Mouse (Mus musculus) embryo, embryonic 10 days (tissue): Measurements from ENCODE around the gene Bank1.

Experiments
- DNase-seq: peaks from one replicate; pipeline ENCODE4 v3.0.0-alpha.2; 2015; ENCODE audit warnings: low spot score

Bank1 gene

DNA sequence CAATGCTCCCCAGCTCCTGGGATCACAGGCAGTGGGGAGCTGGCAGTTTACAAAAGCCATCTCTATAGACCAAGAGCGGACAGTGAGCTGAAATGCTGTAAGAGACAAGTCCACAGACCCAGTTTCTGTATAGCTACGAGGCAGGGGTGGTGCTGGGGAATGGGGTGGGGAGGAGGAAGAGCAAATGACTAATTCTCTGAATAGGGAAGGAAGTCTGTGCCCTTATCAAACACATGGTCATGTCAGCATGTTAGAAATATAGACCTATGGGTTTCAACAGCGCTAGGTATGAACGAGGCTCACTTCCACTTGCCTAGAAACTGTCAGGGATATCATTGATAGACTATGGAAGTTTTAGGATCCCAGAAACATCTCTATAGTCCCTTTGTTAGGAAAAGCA lies 73.0 kb downstream of the Bank1 start:
- no peak for DNase-seq

DNA sequence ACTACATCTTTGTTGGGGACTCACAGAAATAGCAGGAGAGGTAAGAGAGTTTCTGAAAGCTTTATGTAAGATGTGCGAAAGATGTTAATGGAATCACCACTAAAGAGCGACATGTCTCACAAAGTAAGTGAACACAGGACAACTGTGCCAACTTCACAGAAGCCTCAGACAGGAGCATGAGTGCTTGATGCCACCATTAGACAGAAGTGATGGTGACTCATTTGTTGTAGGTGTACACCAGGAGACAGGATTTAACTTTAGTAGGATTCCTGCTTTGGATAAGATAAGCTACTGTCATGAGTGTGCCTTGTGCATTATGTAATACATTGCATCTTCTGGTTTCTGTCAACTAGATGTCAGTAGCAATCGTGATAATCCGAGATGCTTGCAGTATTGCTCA lies 74.3 kb downstream of the Bank1 start:
- no peak for DNase-seq

DNA sequence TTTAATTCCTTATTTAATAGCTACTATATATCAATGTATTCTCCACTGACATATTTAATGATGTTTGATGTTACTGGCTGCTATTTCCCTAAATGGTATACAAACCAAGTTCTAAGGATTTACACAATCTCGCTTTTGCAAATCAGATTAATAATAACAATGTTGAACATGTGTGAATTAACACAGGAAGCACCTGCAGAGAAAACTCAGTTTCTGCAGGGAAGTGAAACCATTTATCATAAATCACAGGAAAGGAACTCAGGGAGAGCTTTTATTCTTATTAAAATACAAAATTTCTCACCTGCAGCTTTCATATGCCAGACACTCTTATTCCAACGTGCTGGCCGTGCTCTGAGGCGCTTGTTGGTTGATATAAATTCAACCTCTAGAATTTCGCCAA lies 78.5 kb downstream of the Bank1 start:
- no peak for DNase-seq

GRCm38 (mm10) chr3:136244931-136245330 lies 80.9 kb downstream of the Bank1 start:
- DNase-seq, result no peak

DNA sequence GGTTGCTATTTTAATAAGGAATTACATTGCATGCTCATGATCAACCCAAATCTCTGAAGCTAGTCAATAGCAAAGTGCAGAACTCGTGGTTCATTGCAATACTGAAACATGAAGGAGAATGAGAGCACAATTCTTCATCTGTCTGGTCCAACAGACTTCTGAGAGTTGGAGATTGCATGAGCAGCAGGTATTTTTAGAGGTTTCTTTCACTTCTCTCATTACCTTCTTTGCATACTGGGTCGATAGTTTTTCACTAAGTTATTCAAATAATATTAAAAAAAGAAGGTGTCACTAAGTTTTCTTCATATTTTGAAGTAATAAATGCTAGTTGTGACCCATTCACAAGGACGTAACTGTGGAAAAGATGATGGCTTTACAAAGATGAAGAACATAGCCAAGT lies 87.1 kb downstream of the Bank1 start:
- no peak for DNase-seq

GRCm38 (mm10) chr3:136233507-136233906 lies 92.4 kb downstream of the Bank1 start:
- DNase-seq, result no peak

DNA sequence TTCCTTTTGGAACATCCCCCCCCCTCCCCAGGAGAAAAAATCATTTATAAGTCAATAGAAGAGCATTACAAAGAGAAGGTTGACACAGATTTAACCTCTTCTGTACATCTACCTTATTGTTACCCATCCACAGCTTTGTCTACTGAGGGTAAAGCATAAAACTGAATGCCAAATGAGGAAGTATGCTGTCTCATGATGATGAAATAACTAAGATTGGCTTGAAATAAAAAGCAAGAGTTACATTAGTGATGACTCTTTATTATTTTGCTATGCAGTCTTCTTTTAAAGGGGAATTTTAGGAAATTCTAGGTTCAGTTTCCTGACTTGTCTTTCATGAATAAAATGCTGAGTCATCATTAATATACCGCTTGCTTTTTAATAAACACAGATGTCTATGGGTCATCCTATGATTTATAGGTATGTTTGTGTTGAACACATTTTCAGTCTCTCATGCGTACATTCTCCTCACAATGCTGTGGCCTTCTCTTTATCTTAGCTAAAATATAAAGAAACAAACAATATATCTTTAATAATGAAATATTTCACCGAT lies 95.2 kb downstream of the Bank1 start:
- no peak for DNase-seq

- DNase-seq, result no peak
Observed at GRCm38 (mm10) chr3:136189661-136190228, 136.1 kb downstream of the Bank1 start.

DNA sequence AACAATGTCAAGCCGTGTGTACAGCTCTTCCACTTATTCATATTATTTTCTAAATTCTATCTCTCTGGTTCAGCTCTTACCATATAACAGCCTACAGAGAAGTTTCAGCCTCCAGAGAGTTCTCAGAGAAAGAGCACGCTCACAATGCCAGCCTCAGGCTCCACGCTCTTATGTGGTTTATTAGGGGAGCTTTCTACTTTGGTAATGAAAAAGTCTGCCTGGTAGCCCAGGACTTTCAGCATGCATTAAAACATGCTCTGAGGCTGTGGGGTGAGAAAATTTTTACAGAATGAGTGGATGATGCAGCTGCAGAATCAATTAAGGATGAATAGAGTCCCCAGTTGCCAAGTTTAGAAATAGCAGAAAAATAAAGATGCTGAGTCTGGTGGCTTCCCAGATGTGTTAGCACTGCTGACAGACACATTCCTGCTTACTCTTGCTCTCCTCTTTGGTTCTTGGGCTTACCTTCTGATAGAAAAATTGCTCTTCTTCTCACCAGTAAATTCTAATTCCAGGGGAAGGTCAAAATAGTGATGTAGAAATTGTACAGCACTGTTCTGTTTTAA lies 139.2 kb downstream of the Bank1 start:
- no peak for DNase-seq

DNA sequence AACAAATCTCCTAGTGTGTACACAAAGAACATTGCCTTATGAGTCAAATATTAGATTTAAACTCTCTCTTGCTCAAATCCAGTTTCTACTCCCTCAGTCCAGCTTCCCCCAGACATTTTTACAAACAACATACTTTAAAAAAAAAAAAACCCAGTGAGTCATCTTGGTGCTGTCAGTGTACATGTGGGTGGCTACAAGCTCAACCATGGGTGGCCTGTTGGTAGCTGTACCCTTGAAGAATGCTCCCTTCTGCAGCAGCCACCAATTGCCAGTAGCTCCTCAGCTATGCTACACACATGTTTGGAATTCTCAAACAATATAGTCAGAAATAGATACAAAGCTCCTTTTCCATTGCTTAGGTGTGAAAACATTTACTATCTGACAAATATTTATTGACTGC lies 154.2 kb downstream of the Bank1 start:
- DNase-seq, result no peak

DNA sequence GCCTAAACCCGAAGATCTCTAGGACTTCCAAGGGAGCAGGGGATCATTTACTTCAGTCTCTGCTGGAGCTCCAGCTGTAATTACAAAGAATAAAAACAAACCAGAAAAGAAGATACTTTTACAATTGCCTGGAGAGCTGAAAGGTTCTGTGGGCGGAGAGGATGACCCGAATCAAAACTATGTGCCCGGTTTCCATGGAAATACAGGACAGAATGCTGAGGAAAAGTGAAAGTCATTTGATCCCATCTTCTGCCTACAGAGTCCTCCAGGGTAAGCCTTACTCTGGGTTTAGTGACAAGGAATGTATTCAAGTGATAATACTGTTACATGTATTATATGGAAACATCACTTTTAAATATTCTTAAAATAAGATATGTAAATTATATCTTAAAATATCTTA lies 157.8 kb downstream of the Bank1 start:
- peak; percentile 22 for DNase-seq

GRCm38 (mm10) chr3:136166671-136167070 lies 159.2 kb downstream of the Bank1 start:
- DNase-seq, result no peak

DNA sequence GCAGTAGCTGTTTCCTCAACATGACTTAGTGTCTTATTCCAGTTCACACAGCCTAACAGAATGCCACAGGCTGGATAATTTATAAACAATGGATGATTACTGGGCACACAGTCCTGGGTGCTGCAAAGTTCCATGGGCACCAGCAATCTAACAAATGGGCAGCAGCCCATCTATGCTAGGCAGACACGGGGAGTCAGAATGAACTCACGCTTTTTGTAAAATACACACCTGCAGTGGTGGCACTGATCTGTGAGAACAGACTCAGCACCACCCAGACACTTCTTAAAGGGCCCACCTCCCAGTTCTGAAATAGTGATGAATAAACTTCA lies 159.9 kb downstream of the Bank1 start:
- DNase-seq, result no peak

DNA sequence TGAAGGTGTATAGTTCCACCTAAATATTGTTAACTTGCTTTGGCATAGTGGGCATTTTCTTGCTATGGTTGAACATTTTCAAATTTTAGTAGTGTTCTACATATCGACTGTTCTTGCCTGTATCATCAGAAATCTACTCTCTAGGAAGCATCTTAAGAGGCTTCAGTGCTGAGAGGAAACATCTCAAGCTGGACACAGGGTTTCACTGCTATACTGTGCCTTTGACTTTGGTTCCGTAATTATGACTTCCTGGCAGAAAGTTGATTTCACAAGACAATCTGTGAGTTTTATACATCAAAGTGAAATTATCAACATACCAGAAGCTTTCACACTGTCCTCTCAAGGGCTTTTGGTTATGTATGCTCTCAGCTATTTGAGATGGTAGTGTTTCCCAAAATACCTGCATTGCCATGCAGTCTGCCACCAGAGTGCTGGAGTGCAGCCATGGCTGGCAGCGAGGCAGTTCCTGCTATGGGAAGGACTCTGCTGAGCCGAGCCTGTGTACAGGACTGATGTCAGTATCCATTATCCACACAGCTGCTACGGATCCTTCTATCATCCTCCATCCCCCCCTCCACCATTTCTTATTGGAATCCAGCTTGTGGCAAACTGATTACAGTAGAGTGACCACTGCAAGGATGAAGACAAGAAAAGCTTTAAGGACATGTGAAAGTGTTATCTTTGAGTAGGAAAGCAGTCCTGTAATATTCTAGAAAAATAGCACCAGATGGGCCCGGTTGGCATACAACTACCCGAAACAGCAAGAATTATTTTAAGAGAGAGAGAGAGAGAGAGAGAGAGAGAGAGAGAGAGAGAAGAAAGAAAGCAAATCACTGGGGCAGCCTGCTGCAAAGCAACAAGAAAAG lies 160.5 kb downstream of the Bank1 start:
- DNase-seq, result no peak

DNA sequence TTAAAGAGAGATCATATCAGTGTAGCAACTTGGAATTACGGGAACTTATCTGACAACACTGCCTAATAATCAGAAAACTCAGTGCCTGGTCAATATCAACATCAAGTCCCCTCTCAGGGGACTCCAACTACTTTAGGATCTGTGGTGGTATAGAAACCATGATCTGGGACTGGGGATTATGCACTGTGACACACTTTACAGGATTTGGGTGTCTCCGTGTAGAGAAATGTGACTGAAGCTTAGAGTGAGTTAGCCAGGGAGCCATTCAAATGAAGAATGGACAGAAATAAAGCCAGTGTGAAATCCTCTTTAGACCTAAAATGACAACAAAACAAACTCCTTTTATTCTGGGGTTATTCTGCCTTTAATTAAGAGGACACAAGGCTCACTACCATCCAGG lies 167.8 kb downstream of the Bank1 start:
- DNase-seq, result no peak

DNA sequence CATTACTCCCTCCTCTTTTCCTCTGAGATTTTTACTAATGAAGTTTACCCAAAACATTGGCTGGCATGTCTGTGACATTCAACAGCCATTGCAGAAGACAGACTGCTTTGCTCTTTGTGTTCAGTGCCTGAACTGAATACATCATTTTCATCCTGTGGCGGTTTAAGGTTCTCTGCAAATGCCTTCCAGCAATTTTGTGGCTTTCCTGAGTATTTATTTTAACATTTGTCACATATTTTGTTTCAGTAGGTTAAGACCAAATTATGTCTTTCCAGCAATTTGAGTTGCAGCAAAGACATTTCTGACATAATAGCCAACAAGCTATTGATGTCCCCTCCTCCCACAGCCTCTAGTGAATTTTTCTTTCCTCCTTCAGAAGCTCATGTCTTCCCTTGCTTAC lies 170.3 kb downstream of the Bank1 start:
- no peak for DNase-seq

DNA sequence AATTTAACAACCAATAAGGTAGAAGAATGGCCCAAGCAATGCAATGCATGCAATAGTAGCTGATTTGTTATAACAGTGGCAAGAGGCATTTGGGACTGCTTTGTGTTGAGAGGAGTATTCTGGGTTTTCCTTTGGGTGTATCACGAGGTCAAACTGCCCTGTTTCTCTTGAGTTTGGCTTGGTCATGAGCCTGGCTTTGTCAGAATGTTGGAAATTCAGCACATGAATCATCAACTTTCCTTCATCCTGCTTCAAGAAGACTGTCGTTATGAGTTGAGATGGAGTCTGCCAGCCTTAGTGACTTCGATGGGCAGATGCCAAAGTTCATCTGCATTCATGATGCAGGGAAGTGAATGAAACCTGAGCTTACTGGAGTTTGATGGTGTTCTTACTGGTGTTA lies 175.0 kb downstream of the Bank1 start:
- DNase-seq, result no peak

GRCm38 (mm10) chr3:136147166-136147565 lies 178.7 kb downstream of the Bank1 start:
- no peak for DNase-seq

DNA sequence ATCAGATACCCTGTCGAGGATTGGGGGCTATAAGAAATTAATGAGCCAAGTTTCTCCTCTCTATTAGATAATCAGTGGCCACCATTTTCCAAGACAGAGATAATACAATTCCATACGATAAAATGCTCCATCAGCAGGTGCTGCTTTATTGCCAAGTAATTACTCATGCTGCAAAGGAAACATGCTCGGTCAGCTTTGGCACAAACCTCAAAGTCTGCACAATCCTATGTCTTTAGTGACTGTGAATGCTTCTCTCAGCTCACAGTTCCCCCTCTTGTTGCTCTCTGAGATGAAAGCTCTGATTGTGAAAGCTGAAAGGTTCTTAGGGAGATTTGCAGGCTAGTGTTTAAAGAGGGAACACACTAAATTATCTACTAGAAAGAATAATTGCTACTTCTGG lies 193.9 kb downstream of the Bank1 start:
- no peak for DNase-seq

- peak; percentile 53 for DNase-seq
Observed at GRCm38 (mm10) chr3:136115478-136116215, 210.2 kb downstream of the Bank1 start.

DNA sequence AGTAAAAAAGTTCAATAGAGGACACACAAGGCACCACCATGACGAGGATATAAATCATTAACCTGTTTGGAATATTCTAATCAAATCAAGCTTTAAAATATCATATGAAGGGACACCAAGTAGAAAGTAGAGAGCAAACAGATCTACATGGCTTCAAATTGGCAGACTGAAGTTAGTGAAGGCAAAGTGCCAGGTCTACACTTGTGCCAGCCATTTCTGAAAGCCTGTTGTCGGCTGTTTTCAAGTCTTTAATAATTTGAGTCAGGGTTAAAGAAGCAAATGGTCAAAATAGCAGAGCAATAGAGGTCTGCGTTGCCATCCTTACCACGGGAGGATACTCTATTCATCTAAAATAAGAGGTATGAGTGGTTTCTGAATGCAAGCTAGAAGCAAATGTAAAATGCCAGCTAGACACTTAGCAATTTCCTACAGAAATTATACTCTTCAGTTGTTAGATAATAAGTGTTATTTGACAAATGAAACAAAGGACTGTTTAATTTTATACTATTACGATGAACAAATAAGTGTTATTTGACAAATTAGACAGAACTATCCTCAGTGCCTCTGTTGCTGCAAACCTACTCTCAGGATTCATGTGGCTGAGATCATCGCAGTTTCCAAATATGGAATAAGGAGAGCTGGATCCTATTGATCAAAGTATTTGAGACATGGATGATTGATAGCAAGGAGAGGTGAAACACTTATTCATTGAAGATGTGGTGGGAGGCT lies 216.3 kb downstream of the Bank1 start:
- no peak for DNase-seq

GRCm38 (mm10) chr3:136106452-136106851 lies 219.4 kb downstream of the Bank1 start:
- no peak for DNase-seq
